Mouse (Mus musculus) lung, embryonic 16.5 days (tissue): ENCODE data around the gene Spred2. TPM values are rescaled to one million over a fixed set of nuclear protein-coding genes. Genes with fewer than 3 reads are reported as not detected.
"Not testable (repeated sequence)": the region's sequence is repeated elsewhere in the genome, so short reads cannot be mapped to it uniquely, and the experiment has no call there.

ENCODE experiments used
- ATAC-seq: fragments of 200-750 bp; cut with Nextera tagmentation; 2 replicates; pipeline ENCODE4 v1.8.0; 2017; ENCODE audit warnings: low read depth, mild to moderate bottlenecking, moderate library complexity
- H3K27ac ChIP-seq: fragments of 300-500 bp; sonication (generic); 2 replicates; pipeline ENCODE4 v1.5.1; 2014; ENCODE audit warnings: mild to moderate bottlenecking, control low read depth, low read length
- H3K27me3 ChIP-seq: fragments of 300-500 bp; sonication (generic); 2 replicates; pipeline ENCODE4 v1.6.1; 2014; ENCODE audit warnings: low read depth, low read length, mixed read lengths; ENCODE audit not compliant: control insufficient read depth, insufficient read depth
- H3K36me3 ChIP-seq: fragments of 300-500 bp; sonication (generic); 2 replicates; pipeline ENCODE4 v1.6.1; 2014; ENCODE audit warnings: low read length; ENCODE audit not compliant: control insufficient read depth, insufficient read depth
- H3K4me1 ChIP-seq: fragments of 300-500 bp; sonication (generic); replicated peaks from 2 replicates; pipeline ENCODE4 v1.6.1; 2014; ENCODE audit warnings: low read length, mixed read lengths; ENCODE audit not compliant: control insufficient read depth, insufficient read depth
- H3K4me2 ChIP-seq: fragments of 300-500 bp; sonication (generic); 2 replicates; pipeline ENCODE4 v1.6.1; 2014; ENCODE audit warnings: low read depth, low read length, control low read depth
- H3K4me3 ChIP-seq: fragments of 300-500 bp; sonication (generic); 2 replicates; pipeline ENCODE4 v1.5.1; 2014; ENCODE audit warnings: mild to moderate bottlenecking, low read length, control low read depth
- H3K9ac ChIP-seq: fragments of 300-500 bp; sonication (generic); 2 replicates; pipeline ENCODE4 v1.6.1; 2014; ENCODE audit warnings: low read length, control low read depth
- H3K9me3 ChIP-seq: fragments of 300-500 bp; sonication (generic); 2 replicates; pipeline ENCODE4 v1.6.1; 2016; ENCODE audit warnings: low read length; ENCODE audit not compliant: control insufficient read depth
- WGBS: fragments of 180-500 bp; shearing (Covaris S2); extraction: QIAGEN DNeasy Blood & Tissue Kit; methylation state at CpG from one replicate; pipeline ENCODE4 v1.1.7; 2014; 5-methylcytosine and 5-hydroxymethylcytosine counted together
- polyA plus RNA-seq: library from polyadenylated mRNA; unstranded; fragments of >200 nt; fragmentation: Nextera tagmentation; extraction: Ambion mirVana; gene quantifications from 2 replicates; pipeline ENCODE4 v1.2.1, GENCODE M21; 2015

Gene Spred2
- polyA plus RNA-seq, 1 experiment from 2014 or later, result 5.7 TPM

- not testable (repeated sequence) for H3K4me2 ChIP-seq, ATAC-seq, H3K9me3 ChIP-seq, H3K4me3 ChIP-seq, H3K27me3 ChIP-seq, H3K9ac ChIP-seq, H3K4me1 ChIP-seq, H3K27ac ChIP-seq
- WGBS, result 87% methylated on average over 9 of the region's 9 CpGs
- peaks cover 22% of the 10 kb centered on the region for H3K36me3 ChIP-seq
Observed at GRCm38 (mm10) chr11:20062801-20063200, 138.6 kb downstream of the Spred2 start.

GRCm38 (mm10) chr11:20064086-20064485, 139.9 kb downstream of the Spred2 start:
- H3K27ac ChIP-seq, H3K4me1 ChIP-seq, H3K9ac ChIP-seq, H3K4me3 ChIP-seq, H3K27me3 ChIP-seq, H3K9me3 ChIP-seq, ATAC-seq, H3K4me2 ChIP-seq: not testable (repeated sequence)
- 58% methylated on average over 2 of the region's 2 CpGs for WGBS
- peaks cover 22% of the 10 kb centered on the region for H3K36me3 ChIP-seq

- Histone ChIP-seq H3K27me3 (no peaks in the 10 kb centered on the region), H3K36me3 (peaks cover 16% of the 10 kb centered on the region), H3K4me2 (no peak overlapping the region), H3K4me3 (no peak overlapping the region), H3K9me3 (no peaks in the 10 kb centered on the region), H3K4me1 (no peaks in the 10 kb centered on the region), H3K27ac (no peak overlapping the region), H3K9ac (no peak overlapping the region)
- WGBS, result 86% methylated on average over 2 of the region's 2 CpGs
- ATAC-seq, result no peak
Observed at GRCm38 (mm10) chr11:20064926-20065325, 140.8 kb downstream of the Spred2 start.

GRCm38 (mm10) chr11:20066106-20066505, 141.9 kb downstream of the Spred2 start:
- no peaks in the 10 kb centered on the region for H3K9me3 ChIP-seq
- H3K27ac ChIP-seq, result no peak overlapping the region
- no peaks in the 10 kb centered on the region for H3K4me1 ChIP-seq
- 85% methylated on average over 1 of the region's 1 CpGs for WGBS
- H3K36me3 ChIP-seq, result peaks cover 11% of the 10 kb centered on the region
- H3K27me3 ChIP-seq, result no peaks in the 10 kb centered on the region
- no peak overlapping the region for H3K9ac ChIP-seq
- no peak for ATAC-seq
- H3K4me3 ChIP-seq, result no peak overlapping the region
- H3K4me2 ChIP-seq, result no peak overlapping the region

GRCm38 (mm10) chr11:20067521-20067920, 143.3 kb downstream of the Spred2 start:
- ATAC-seq, result no peak
- H3K27me3 ChIP-seq, result no peaks in the 10 kb centered on the region
- no peaks in the 10 kb centered on the region for H3K4me1 ChIP-seq
- H3K4me2 ChIP-seq, result no peak overlapping the region
- peaks cover 15% of the 10 kb centered on the region for H3K36me3 ChIP-seq
- no peaks in the 10 kb centered on the region for H3K9me3 ChIP-seq
- no peak overlapping the region for H3K9ac ChIP-seq
- no peak overlapping the region for H3K27ac ChIP-seq
- H3K4me3 ChIP-seq, result no peak overlapping the region
- WGBS, result 43% methylated on average over 1 of the region's 1 CpGs

GRCm38 (mm10) chr11:20068346-20069004, 144.3 kb downstream of the Spred2 start:
- peaks cover 17% of the 10 kb centered on the region for H3K36me3 ChIP-seq

GRCm38 (mm10) chr11:20072174-20072573, 148.0 kb downstream of the Spred2 start:
- no peak for ATAC-seq

More at GRCm38 (mm10) chr11:20068346-20069004, 144.3 kb downstream of the Spred2 start:
- Histone ChIP-seq H3K27me3 (no peaks in the 10 kb centered on the region), H3K4me2 (no peak overlapping the region), H3K4me1 (no peaks in the 10 kb centered on the region), H3K9ac (no peak overlapping the region), H3K4me3 (no peak overlapping the region), H3K27ac (no peak overlapping the region), H3K9me3 (no peaks in the 10 kb centered on the region)
- WGBS, result 96% methylated on average over 6 of the region's 6 CpGs
- ATAC-seq, result no peak

GRCm38 (mm10) chr11:20072826-20073225, 148.7 kb downstream of the Spred2 start:
- H3K9me3 ChIP-seq, result no peaks in the 10 kb centered on the region
- H3K27ac ChIP-seq, result no peak overlapping the region
- H3K27me3 ChIP-seq, result no peaks in the 10 kb centered on the region
- ATAC-seq, result no peak
- WGBS, result 86% methylated on average over 5 of the region's 5 CpGs
- H3K4me3 ChIP-seq, result no peak overlapping the region
- no peak overlapping the region for H3K9ac ChIP-seq
- H3K4me2 ChIP-seq, result no peak overlapping the region
- H3K4me1 ChIP-seq, result no peaks in the 10 kb centered on the region
- H3K36me3 ChIP-seq, result peaks cover 30% of the 10 kb centered on the region

More at GRCm38 (mm10) chr11:20072174-20072573, 148.0 kb downstream of the Spred2 start:
- H3K9me3 ChIP-seq, result no peaks in the 10 kb centered on the region
- H3K4me3 ChIP-seq, result no peak overlapping the region
- peaks cover 28% of the 10 kb centered on the region for H3K36me3 ChIP-seq
- H3K4me2 ChIP-seq, result no peak overlapping the region
- no peak overlapping the region for H3K27ac ChIP-seq
- H3K27me3 ChIP-seq, result no peaks in the 10 kb centered on the region
- H3K9ac ChIP-seq, result no peak overlapping the region
- no peaks in the 10 kb centered on the region for H3K4me1 ChIP-seq
- 66% methylated on average over 3 of the region's 3 CpGs for whole genome bisulfite sequencing
